Mouse (Mus musculus): Measurements from ENCODE around the gene Aldh9a1.
"Not testable (repeated sequence)": the region's sequence is repeated elsewhere in the genome, so short reads cannot be mapped to it uniquely, and the experiment has no call there.

The Aldh9a1 gene

GRCm38 (mm10) chr1:167349815-167350596 lies at the start of gene Aldh9a1:
TSS of gene Aldh9a1 (plus strand) at chr1:167349991.
- DNase-seq: peak; percentile 95

- no peak for DNase-seq
Measured at GRCm38 (mm10) chr1:167300122-167300521, 49.7 kb upstream of the Aldh9a1 start.

DNA sequence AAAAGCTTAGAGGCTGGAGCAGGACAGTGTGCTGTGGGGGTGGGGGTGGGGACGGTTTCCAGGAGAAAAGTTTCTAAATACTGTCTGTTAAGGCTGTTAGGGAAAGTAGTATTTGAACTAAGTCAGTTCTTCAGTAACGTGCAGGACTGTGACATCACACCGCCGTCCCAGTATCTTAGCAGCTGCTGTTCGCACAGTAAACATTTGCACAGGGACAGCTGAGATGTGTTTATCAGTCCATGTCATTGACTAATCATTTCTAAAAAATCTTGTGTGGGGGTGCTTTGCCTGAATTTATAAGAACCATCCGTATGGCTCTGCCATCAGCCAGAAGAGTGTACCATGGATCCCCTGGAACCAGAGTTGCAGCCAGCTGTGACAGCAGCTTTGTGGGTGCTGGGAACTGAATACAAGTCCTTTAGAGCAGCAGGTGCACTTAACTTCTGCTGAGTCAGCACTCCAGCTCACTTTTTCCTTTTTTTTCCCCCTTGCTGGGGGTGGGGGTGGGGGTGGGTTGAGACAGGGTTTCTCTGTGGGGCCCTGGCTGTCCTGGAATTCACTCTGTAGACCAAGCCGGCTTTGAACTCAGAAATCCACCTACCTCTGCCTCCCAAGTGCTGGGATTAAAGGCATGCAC lies 44.2 kb upstream of the Aldh9a1 start:
- no peak for DNase-seq

GRCm38 (mm10) chr1:167306451-167307240 lies 43.1 kb upstream of the Aldh9a1 start:
- peak; percentile 37 for DNase-seq

DNA sequence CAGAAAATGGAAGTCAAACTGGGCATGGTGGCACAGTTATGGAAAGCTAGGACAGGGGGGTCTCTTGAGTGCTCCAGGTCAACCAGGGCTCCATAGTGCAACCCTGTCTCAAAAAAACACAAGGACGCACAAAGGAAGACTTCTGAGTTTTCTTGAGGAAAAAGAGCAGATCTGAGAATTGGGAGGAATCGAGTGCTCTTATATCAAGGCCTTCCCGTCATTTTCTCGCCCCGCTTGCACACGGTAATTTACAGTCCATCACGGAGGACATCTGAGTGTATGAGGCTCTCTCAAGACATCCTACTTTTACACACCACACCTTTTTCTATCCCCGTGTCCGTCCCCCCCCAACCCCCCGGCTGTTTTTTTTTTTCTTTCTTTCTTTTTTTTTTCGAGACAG lies 42.1 kb upstream of the Aldh9a1 start:
- DNase-seq: no peak

GRCm38 (mm10) chr1:167308261-167309054 lies 41.3 kb upstream of the Aldh9a1 start, which contains the start of gene Tmco1:
TSS of gene Tmco1 (plus strand) at chr1:167308378.
- DNase-seq: peak; percentile 98

DNA sequence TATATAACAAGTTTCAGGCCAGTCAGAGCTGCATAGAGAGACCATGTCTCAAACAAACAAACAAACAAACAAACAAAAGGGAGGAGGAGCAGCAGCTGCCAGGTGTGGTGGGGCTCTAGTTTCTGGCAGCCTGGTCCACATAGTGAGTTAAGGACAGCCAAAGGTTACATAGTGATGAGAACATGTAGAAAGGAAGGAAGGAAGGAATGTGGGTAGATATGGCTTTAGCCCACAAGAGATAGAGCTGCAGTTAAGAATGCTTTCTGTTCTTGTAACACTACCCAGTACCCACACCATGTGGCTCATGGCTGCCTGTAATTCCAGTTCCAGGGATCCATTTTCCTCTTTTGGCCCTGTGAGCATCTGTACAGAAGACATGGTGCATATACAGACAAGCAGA lies 37.4 kb upstream of the Aldh9a1 start:
- DNase-seq: no peak

DNA sequence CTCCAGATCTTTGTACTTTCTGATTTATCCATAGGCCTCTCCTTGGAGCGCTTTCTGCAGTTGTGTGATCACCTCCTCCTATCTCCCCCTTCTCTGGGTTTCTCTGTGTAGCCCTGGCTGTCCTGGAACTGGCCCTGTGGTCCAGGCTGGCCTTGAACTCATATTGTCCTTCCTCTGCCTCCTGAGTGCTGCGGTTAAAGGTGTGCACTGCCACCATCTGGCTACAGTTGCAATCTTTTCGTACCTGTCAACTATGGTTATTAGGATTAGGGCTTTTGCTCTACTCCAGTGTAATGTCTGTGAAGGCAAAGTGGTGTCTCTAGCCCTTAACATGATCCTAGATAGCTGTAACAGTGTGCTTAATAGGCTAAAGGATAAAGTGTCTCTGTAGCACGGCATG lies 36.6 kb upstream of the Aldh9a1 start:
- DNase-seq: no peak

- no peak for DNase-seq
Measured at GRCm38 (mm10) chr1:167321691-167322090, 28.1 kb upstream of the Aldh9a1 start.

GRCm38 (mm10) chr1:167328776-167329175 lies 21.0 kb upstream of the Aldh9a1 start:
- no peak for DNase-seq

DNA sequence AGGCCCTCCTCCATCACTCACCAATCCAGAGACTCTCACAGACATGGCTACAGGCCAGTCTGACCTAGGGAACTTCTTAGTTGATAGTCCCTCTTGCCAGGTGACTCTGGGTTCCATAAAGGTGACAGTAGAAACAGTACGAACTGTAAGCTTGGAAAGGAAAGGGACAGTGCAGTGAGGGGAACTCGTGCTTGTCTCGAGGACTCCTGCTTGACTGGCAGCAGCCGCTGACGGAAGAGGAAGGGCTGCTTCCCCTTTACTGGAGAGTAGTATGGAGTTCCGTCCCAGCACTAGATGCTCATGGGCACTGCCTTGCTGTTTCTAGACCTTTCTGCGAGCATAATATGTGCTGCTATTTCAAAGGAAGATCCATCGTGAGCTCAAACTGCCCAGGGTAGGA lies 18.7 kb upstream of the Aldh9a1 start:
- no peak for DNase-seq

GRCm38 (mm10) chr1:167336398-167336797 lies 13.4 kb upstream of the Aldh9a1 start:
- no peak for DNase-seq

DNA sequence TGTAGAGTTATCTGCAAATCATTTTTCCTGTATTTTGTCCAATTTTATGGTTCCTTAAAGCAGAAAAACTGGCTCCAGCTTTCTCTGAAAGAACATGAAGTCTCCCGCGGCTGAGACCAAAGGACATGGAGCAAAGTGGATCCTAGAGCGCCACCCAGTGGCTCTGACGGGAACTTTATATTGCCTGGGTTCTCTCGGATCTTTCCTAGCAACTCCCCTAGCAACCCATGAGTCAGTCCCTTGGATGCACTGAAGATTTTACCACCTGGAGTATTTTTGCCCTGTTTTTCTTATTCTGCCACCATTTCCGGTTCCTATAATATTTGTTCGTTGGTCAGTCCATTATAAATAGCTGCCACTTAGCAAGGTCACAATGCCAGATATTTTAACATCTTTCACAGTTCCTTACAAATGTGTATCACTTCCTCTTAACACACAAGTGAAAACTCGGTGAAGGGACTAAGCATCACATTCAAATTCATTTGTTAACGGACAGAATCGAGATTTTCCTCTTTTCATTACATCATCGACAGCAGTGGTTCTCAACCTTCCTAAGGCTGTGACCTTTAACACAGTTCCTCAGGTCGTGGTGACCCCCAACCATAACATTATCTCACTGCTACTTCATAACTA lies 12.2 kb upstream of the Aldh9a1 start:
- DNase-seq: peak; percentile 88

GRCm38 (mm10) chr1:167339177-167339781 lies 10.5 kb upstream of the Aldh9a1 start:
- no peak for DNase-seq

- DNase-seq: no peak
Measured at GRCm38 (mm10) chr1:167340111-167340787, 9.5 kb upstream of the Aldh9a1 start.

GRCm38 (mm10) chr1:167340910-167341528 lies 8.8 kb upstream of the Aldh9a1 start:
- DNase-seq: no peak

- DNase-seq: no peak
Measured at GRCm38 (mm10) chr1:167342831-167343230, 7.0 kb upstream of the Aldh9a1 start.

- not testable (repeated sequence) for DNase-seq
Measured at GRCm38 (mm10) chr1:167345994-167346520, 3.7 kb upstream of the Aldh9a1 start.

DNA sequence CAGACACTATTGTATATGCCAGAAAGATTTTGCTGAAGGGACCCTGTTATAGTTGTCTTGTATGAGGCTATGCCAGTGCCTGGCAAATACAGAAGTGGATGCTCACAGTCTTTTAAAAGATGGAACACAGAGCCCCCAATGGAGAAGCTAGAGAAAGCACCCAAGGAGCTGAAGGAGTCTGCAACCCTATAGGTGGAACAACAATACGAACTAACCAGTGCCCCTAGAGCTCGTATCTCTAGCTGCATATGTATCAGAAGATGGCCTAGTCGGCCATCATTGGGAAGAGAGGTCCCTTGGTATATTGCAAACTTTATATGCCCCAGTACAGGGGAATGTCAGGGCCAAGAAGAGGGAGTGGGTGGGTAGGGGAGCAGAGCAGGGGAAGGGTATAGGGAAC lies 585 bp upstream of the Aldh9a1 start:
- DNase-seq: not testable (repeated sequence)

All from kidney, postnatal 14 days (tissue).